Mouse (Mus musculus): ENCODE measurements around the gene Nek6.

Gene Nek6

GRCm38 (mm10) chr2:38511487-38512307 is at the start of gene Nek6:
TSS of gene Nek6 (plus strand) at chr2:38511643.
- DNase-seq (ENCODE audit: low read depth, low spot score): peak; percentile 44

- no peak for DNase-seq (ENCODE audit: low read depth, low spot score)
Observed at GRCm38 (mm10) chr2:38462323-38462722, 49.1 kb upstream of the Nek6 start.

GRCm38 (mm10) chr2:38468845-38469244 is 42.6 kb upstream of the Nek6 start:
- DNase-seq (ENCODE audit: low read depth, low spot score): no peak

GRCm38 (mm10) chr2:38471745-38472144 is 39.7 kb upstream of the Nek6 start:
- DNase-seq (ENCODE audit: low read depth, low spot score): no peak

- DNase-seq (ENCODE audit: low read depth, low spot score): no peak
Observed at GRCm38 (mm10) chr2:38472829-38473228, 38.6 kb upstream of the Nek6 start.

- no peak for DNase-seq (ENCODE audit: low read depth, low spot score)
Observed at GRCm38 (mm10) chr2:38476871-38477496, 34.5 kb upstream of the Nek6 start.

- DNase-seq (ENCODE audit: low read depth, low spot score): no peak
Observed at GRCm38 (mm10) chr2:38477497-38477873, 34.0 kb upstream of the Nek6 start.

- no peak for DNase-seq (ENCODE audit: low read depth, low spot score)
Observed at GRCm38 (mm10) chr2:38478683-38479082, 32.8 kb upstream of the Nek6 start.

- no peak for DNase-seq (ENCODE audit: low read depth, low spot score)
Observed at GRCm38 (mm10) chr2:38479541-38479940, 31.9 kb upstream of the Nek6 start.

- DNase-seq (ENCODE audit: low read depth, low spot score): no peak
Observed at GRCm38 (mm10) chr2:38481166-38481778, 30.2 kb upstream of the Nek6 start.

- no peak for DNase-seq (ENCODE audit: low read depth, low spot score)
Observed at GRCm38 (mm10) chr2:38482122-38482521, 29.3 kb upstream of the Nek6 start.

- DNase-seq (ENCODE audit: low read depth, low spot score): no peak
Observed at GRCm38 (mm10) chr2:38483058-38483704, 28.3 kb upstream of the Nek6 start.

GRCm38 (mm10) chr2:38484556-38484955 is 26.9 kb upstream of the Nek6 start:
- no peak for DNase-seq (ENCODE audit: low read depth, low spot score)

- no peak for DNase-seq (ENCODE audit: low read depth, low spot score)
Observed at GRCm38 (mm10) chr2:38485409-38485808, 26.0 kb upstream of the Nek6 start.

- DNase-seq (ENCODE audit: low read depth, low spot score): no peak
Observed at GRCm38 (mm10) chr2:38485957-38486931, 25.2 kb upstream of the Nek6 start.

- no peak for DNase-seq (ENCODE audit: low read depth, low spot score)
Observed at GRCm38 (mm10) chr2:38497594-38497993, 13.8 kb upstream of the Nek6 start.

GRCm38 (mm10) chr2:38501606-38502005 is 9.8 kb upstream of the Nek6 start:
- DNase-seq (ENCODE audit: low read depth, low spot score): no peak

- no peak for DNase-seq (ENCODE audit: low read depth, low spot score)
Observed at GRCm38 (mm10) chr2:38502123-38502522, 9.3 kb upstream of the Nek6 start.

GRCm38 (mm10) chr2:38502747-38503146 is 8.7 kb upstream of the Nek6 start:
- no peak for DNase-seq (ENCODE audit: low read depth, low spot score)

GRCm38 (mm10) chr2:38504311-38504710 is 7.1 kb upstream of the Nek6 start:
- DNase-seq (ENCODE audit: low read depth, low spot score): no peak

- no peak for DNase-seq (ENCODE audit: low read depth, low spot score)
Observed at GRCm38 (mm10) chr2:38507181-38507580, 4.3 kb upstream of the Nek6 start.

Measured in retina, postnatal 7 days (tissue).